Mouse (Mus musculus): ENCODE measurements around the gene Slc25a48. TPM values are rescaled to one million over a fixed set of nuclear protein-coding genes. Genes with fewer than 3 reads are reported as not detected.

The Slc25a48 gene
- polyA plus RNA-seq, 1 experiment from 2014 or later: not detected

DNA sequence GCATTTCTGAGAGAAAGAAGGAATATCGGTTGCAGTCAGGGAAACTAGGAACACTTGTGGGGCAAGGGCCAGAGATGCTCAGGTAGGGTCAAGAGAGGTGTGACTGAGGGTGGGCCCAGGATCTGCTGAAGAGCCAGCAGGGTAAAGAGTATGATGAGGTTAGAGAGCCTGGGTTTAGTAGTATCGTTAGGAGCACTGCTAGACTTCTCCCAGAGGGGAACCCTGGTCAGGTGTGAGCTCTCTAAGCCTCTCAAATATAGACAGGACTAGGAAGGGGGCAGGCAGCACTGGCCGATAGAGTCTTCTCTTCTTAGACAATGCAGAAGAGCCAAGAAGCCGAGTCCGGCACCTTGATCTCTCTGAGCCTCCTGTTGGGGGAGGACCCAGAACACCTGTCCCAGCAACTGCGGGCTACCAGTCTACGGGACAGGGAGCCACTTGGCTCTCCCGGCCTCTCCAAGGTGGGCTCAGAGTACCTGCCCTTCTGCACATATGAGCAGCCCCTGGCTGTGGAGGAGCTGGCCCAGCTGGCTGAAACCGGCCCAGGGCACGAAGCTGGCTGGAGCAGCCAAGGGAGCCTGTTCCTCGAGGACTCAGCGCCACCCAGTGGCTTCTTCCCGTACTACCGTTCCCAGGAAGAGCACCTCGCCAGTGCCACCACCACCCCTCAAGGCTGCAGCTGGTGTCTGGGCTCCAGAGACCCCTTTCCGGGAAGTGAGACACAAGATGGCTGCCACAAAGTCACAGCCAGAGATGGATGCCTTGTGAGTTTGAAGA lies 9.2 kb upstream of the Slc25a48 start:
- ATAC-seq (replicated peaks): peak; percentile 65
- Histone ChIP-seq H3K27me3 (peaks cover 3% of the 10 kb centered on the region), H3K27ac (replicated peaks) (no peak overlapping the region), H3K4me1 (peaks cover 5% of the 10 kb centered on the region; the same call in 1 of the 2 replicates), H3K9me3 (no peaks in the 10 kb centered on the region), H3K9ac (replicated peaks) (no peak overlapping the region), H3K36me3 (no peaks in the 10 kb centered on the region), H3K4me2 (replicated peaks) (no peak overlapping the region), H3K4me3 (no peak overlapping the region)
- WGBS: 32% methylated on average over 16 of the region's 16 CpGs

DNA sequence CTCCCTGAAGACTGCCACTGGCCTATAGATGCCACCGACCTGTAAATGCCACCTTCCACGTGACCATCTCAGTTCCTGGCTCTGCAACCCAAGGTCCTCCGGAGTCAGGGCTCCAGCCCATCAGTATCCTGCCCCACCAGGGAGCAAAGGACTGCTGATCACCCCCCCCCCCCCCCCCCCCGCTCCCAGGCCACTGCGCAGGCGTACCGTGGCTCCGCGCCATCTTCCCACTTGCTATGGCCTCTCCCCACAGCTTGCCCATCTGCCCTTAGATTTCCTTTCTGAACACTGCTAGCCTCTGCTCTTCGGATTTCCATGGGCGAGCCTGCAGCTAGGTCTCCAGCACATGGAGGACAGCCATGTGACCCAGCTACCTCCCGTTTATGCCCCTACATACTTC lies 5.7 kb upstream of the Slc25a48 start:
- Histone ChIP-seq H3K27ac (replicated peaks) (no peak overlapping the region), H3K4me1 (peaks cover 9% of the 10 kb centered on the region; the same call in 1 of the 2 replicates), H3K4me2 (replicated peaks) (no peak overlapping the region), H3K9ac (replicated peaks) (no peak overlapping the region), H3K9me3 (no peaks in the 10 kb centered on the region), H3K4me3 (no peak overlapping the region), H3K36me3 (no peaks in the 10 kb centered on the region), H3K27me3 (peaks cover 14% of the 10 kb centered on the region)
- WGBS: 91% methylated on average over 11 of the region's 12 CpGs
- ATAC-seq (replicated peaks): no peak

DNA sequence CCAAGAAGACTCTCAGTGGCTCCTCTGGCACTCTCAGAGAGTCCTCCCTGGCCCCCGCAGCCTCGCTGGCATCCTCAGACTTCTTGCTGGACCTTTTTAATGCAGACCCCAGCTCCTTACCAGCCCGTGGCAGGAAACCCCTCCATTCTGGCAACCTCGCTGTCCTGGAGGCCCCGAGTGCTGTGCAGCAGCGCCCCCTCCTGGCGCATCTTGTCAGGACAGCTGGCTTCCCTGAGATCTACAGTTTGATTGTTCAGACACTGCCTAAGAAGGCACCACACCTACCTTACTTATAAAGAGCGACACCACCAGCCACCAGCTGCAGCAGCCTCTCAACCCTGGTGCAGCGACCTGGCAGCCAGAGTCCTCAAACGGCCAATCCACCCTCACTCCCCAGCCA lies 4.7 kb upstream of the Slc25a48 start:
- ATAC-seq (replicated peaks): peak; percentile 53; the same call in 1 of the 2 replicates
- H3K36me3 ChIP-seq: no peaks in the 10 kb centered on the region
- no peaks in the 10 kb centered on the region for H3K9me3 ChIP-seq
- H3K27me3 ChIP-seq: peaks cover 24% of the 10 kb centered on the region
- no peak overlapping the region for H3K9ac ChIP-seq (replicated peaks)
- WGBS: 9% methylated on average over 10 of the region's 10 CpGs
- no peak overlapping the region for H3K4me2 ChIP-seq (replicated peaks)
- H3K4me3 ChIP-seq: no peak overlapping the region
- H3K4me1 ChIP-seq: peaks cover 16% of the 10 kb centered on the region
- H3K27ac ChIP-seq (replicated peaks): no peak overlapping the region

DNA sequence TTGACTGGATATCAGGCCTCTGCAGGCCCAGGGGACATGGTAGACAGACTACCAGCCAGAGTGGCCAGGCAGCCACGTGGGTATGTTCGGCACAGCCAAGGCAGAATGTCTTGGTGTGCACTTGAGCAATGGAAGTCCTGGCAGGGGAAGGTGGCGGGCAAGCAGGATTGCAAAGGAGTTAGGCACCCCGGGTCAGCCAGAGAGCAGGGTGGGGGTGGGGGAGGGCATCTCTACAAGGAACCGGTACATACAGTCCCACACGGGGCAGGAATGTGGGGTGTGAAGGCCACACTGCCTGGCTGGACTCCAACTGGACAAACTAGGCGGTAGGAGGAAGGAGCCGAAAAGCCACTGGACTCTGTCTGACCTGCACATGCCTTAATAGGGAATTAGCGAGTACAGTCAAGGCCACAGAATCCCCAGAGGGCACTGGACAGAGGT lies 3.8 kb upstream of the Slc25a48 start:
- WGBS: 78% methylated on average over 9 of the region's 9 CpGs
- Histone ChIP-seq H3K27me3 (peaks cover 33% of the 10 kb centered on the region), H3K27ac (replicated peaks) (no peak overlapping the region), H3K4me3 (no peak overlapping the region), H3K9ac (replicated peaks) (no peak overlapping the region), H3K4me2 (replicated peaks) (no peak overlapping the region), H3K9me3 (no peaks in the 10 kb centered on the region), H3K36me3 (no peaks in the 10 kb centered on the region), H3K4me1 (peaks cover 19% of the 10 kb centered on the region)
- no peak for ATAC-seq (replicated peaks)

DNA sequence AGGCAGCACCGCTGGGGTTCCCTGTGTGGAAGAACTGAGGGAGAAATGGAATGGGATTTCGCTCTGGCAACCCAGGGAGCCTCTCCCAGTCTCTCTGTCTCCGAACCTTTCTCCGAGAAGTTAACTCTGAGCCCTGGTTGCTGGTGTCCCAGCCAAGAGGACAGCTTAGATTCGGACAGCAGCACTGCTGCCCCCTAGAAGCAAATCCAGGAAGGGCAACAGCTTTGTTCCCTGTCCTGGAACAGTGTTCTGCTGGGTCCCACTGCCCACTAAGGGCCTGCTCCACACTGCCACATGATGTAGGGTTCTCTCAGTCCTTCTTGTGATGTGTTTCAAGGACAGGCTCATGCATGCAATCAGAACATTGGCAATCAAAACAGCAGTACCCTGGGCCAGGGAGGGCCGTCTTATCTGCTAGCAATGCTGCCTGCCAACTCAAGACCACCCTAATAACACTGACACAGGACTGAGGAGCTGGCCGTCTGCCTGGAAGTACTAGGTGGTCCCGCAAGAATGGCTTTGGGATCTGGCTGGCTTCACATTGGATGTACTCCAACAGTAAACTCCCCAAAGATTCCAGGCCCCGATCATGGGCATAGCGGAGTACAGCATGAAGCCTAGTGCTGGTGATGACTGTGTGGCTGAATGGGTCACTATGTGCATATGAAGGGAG lies 2.4 kb upstream of the Slc25a48 start:
- no peak overlapping the region for H3K4me2 ChIP-seq (replicated peaks)
- H3K27ac ChIP-seq (replicated peaks): no peak overlapping the region
- H3K9ac ChIP-seq (replicated peaks): no peak overlapping the region
- peaks cover 19% of the 10 kb centered on the region for H3K4me1 ChIP-seq
- peaks cover 47% of the 10 kb centered on the region for H3K27me3 ChIP-seq
- no peaks in the 10 kb centered on the region for H3K9me3 ChIP-seq
- no peak for ATAC-seq (replicated peaks)
- no peaks in the 10 kb centered on the region for H3K36me3 ChIP-seq
- 43% methylated on average over 10 of the region's 10 CpGs for WGBS
- H3K4me3 ChIP-seq: no peak overlapping the region

DNA sequence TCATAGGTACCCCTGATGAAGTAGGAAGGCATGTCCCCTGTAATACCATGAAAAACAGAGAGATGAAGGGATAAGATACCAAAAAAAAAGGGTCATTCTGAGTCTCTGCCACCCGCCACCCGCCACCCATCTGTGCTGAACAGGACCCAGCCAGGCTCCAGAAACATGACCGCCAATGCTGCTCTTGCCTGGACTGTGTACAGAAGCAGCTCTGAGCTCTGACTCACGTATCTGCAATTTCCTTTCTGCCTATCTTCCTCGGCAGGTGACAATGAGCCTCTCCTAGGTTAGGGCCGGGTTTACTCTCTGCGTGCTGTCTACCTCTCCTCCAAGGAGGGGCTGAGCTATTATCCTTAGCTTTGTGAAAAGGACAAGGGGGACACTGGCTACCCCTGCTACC lies 5.3 kb downstream of the Slc25a48 start:
- Histone ChIP-seq H3K4me2 (replicated peaks) (no peak overlapping the region), H3K4me3 (no peak overlapping the region), H3K27me3 (peaks cover 37% of the 10 kb centered on the region), H3K27ac (replicated peaks) (no peak overlapping the region), H3K9ac (replicated peaks) (no peak overlapping the region), H3K36me3 (no peaks in the 10 kb centered on the region), H3K9me3 (no peaks in the 10 kb centered on the region), H3K4me1 (peaks cover 5% of the 10 kb centered on the region)
- 84% methylated on average over 7 of the region's 7 CpGs for WGBS
- no peak for ATAC-seq (replicated peaks)

DNA sequence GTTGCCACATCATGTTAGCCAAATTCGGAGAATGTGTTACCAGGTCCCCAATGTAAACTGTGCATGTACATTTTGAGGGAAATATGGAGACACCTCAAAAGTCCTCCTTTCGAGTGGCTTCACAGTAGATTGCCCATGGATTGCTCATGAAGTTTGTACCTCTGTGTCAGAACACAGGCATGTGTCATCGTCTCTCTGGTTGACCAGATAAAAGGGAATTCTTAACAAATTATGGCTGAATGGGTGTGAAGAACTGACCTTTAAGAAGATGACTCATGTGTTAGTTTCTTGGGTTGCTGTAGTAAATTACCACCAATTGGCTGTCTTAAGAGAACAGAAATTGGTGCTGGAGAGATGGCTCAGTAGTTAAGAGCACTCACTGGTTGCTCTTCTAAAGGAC lies 6.0 kb downstream of the Slc25a48 start:
- Histone ChIP-seq H3K4me3 (no peak overlapping the region), H3K4me1 (peaks cover 8% of the 10 kb centered on the region), H3K9me3 (no peaks in the 10 kb centered on the region), H3K27me3 (peaks cover 30% of the 10 kb centered on the region), H3K9ac (replicated peaks) (no peak overlapping the region), H3K4me2 (replicated peaks) (no peak overlapping the region), H3K27ac (replicated peaks) (no peak overlapping the region), H3K36me3 (no peaks in the 10 kb centered on the region)
- 89% methylated on average over 3 of the region's 3 CpGs for WGBS
- no peak for ATAC-seq (replicated peaks)

DNA sequence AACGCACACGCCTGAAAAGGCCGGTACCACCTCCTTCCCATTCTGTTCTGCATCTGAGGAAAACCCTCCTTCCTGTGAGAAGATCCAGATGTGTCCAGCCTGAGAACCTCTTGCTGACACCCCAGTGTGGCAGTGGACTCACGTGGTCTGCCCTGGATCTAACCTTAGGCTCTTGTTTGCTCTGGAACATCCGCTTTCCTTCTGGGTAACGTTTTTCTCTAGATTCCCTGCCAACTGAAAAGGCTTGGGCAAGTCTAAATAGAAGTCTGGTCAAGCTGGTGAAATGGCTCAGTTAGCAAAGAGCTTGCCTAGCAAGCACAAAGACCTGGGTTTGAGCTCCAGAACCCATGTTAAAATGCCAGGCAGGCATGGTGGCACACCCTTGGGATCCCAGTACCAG lies 6.8 kb downstream of the Slc25a48 start:
- no peak overlapping the region for H3K27ac ChIP-seq (replicated peaks)
- H3K9ac ChIP-seq (replicated peaks): no peak overlapping the region
- H3K9me3 ChIP-seq: no peaks in the 10 kb centered on the region
- WGBS: 90% methylated on average over 6 of the region's 6 CpGs
- H3K4me3 ChIP-seq: no peak overlapping the region
- no peaks in the 10 kb centered on the region for H3K36me3 ChIP-seq
- no peak overlapping the region for H3K4me2 ChIP-seq (replicated peaks)
- peaks cover 21% of the 10 kb centered on the region for H3K27me3 ChIP-seq
- peaks cover 16% of the 10 kb centered on the region for H3K4me1 ChIP-seq
- no peak for ATAC-seq (replicated peaks)

DNA sequence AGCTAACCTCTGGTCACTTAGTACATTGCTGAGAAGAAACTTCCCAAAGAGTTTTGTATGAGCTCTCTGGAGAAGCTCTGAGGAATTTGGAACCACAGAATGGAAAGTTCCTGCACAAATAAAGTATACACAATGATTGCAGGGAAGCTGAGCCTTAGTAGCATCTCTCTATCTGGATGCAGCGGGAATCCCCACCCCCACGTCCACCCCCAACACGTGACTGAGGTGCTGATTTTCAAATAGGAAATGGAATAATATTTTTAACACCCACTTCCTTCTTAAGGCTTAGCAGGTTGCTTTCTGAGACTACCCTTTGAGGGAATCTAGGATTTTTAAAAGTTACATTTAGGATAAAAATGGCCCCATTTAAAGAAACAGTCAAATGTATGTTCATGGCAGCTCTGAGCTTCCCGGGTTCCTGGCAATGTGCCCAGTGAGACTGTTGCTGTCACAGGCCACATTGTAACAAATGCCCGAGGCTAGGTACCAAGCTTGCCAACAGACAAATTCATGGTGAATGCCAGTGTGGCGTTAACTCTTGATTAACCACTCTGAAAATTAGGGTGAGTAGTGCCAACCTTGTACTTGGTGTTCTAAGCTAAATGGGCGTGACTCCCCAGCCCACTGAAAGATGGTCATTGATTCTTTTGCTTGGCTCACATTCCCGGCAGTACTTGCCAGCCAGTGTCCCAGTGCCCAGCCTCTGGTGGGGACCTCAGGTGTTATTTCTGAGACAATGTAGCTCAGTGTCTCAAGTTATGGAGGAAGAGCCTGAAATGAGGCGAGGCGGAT lies 11.3 kb downstream of the Slc25a48 start:
- peaks cover 13% of the 10 kb centered on the region; the same call in 1 of the 2 replicates for H3K27me3 ChIP-seq
- H3K4me3 ChIP-seq: no peak overlapping the region
- H3K4me1 ChIP-seq: peaks cover 21% of the 10 kb centered on the region
- no peaks in the 10 kb centered on the region for H3K9me3 ChIP-seq
- no peak overlapping the region for H3K4me2 ChIP-seq (replicated peaks)
- H3K27ac ChIP-seq (replicated peaks): no peak overlapping the region
- H3K9ac ChIP-seq (replicated peaks): no peak overlapping the region
- peak; percentile 77 for ATAC-seq (replicated peaks)
- WGBS: 30% methylated on average over 10 of the region's 10 CpGs
- no peaks in the 10 kb centered on the region for H3K36me3 ChIP-seq

DNA sequence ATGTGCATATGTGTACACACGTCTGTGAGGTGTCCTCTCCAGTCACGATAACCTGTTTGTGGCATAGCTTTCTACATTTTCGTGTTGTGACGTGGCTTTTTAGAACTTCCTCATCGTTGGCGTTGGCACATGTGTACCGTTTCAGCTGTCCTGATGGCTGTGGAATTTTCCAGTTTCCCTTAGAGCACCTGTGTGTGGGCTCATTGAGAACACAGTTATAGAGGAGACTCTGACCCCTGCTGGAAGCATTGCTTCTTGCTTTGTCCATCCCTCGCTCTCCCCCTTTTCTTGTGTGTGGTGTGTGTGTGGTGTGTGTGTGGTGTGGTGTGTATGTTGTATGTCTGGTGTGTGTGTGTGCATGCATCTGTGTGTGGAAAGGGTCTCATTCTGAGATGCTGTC lies 11.9 kb downstream of the Slc25a48 start:
- Histone ChIP-seq H3K4me2 (replicated peaks) (no peak overlapping the region), H3K9me3 (no peaks in the 10 kb centered on the region), H3K9ac (replicated peaks) (no peak overlapping the region), H3K4me1 (peaks cover 21% of the 10 kb centered on the region), H3K4me3 (no peak overlapping the region), H3K36me3 (no peaks in the 10 kb centered on the region), H3K27ac (replicated peaks) (no peak overlapping the region), H3K27me3 (peaks cover 13% of the 10 kb centered on the region; the same call in 1 of the 2 replicates)
- no peak for ATAC-seq (replicated peaks)
- 64% methylated on average over 8 of the region's 8 CpGs for WGBS

DNA sequence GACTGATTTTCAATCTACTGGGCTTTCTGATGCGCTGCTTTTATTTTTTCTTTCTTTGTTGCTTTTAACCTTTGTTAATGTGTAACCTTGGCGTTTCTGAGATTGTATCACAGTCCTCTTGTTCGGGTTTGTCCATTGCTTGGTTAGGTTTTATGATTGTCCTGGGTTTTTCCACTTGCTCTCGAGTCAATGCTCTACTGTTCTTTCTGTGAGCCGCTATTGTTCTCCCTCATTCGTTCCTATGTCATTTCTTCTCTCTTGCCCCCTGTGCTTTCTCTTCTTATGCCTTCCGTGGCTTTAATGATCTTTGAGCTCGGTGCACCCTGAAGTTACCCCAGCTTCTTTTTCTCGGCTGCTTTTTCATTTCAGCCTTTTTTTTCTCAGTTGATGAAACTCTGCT lies 19.8 kb downstream of the Slc25a48 start:
- no peaks in the 10 kb centered on the region for H3K9me3 ChIP-seq
- H3K36me3 ChIP-seq: no peaks in the 10 kb centered on the region
- H3K27me3 ChIP-seq: no peaks in the 10 kb centered on the region
- no peak overlapping the region for H3K27ac ChIP-seq (replicated peaks)
- no peaks in the 10 kb centered on the region for H3K4me1 ChIP-seq
- H3K9ac ChIP-seq (replicated peaks): no peak overlapping the region
- WGBS: 45% methylated on average over 9 of the region's 9 CpGs
- no peak overlapping the region for H3K4me3 ChIP-seq
- no peak overlapping the region for H3K4me2 ChIP-seq (replicated peaks)
- no peak for ATAC-seq (replicated peaks)

DNA sequence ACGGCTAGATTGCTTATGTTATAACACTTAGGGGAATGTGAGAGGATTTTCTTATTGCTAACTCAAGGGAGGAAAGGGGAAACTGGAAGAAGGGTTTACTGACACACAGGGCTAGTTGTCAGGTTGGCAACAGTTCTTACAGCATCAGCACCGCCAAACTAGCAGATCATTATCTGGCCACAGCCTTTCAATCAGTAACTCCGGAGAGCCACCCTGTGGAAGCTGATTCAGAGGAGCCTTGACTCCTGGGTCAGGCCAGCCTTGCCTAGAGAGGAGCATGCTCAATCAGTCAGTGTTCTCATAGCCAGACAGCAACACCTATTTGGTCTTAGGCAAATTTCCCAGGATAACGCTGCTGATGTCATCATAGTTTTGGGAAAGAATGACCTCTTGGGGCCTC lies 23.3 kb downstream of the Slc25a48 start:
- no peaks in the 10 kb centered on the region for H3K4me1 ChIP-seq
- 87% methylated on average over 4 of the region's 4 CpGs for WGBS

More for the DNA sequence above, 23.3 kb downstream of the Slc25a48 start:
- H3K4me2 ChIP-seq (replicated peaks): no peak overlapping the region
- H3K4me3 ChIP-seq: no peak overlapping the region
- no peak overlapping the region for H3K27ac ChIP-seq (replicated peaks)
- no peaks in the 10 kb centered on the region for H3K9me3 ChIP-seq
- no peaks in the 10 kb centered on the region for H3K36me3 ChIP-seq
- ATAC-seq (replicated peaks): no peak
- H3K27me3 ChIP-seq: no peaks in the 10 kb centered on the region
- no peak overlapping the region for H3K9ac ChIP-seq (replicated peaks)

All from forebrain, embryonic 15.5 days (tissue).